Mouse (Mus musculus): ENCODE results near the gene Ranbp3l. TPM values are rescaled to one million over a fixed set of nuclear protein-coding genes. Genes with fewer than 3 reads are reported as not detected.

Ranbp3l gene
- polyA plus RNA-seq, 1 experiment from 2014 or later: 8.0 TPM

GRCm38 (mm10) chr15:9074139-9074538 lies 106.4 kb downstream of the Ranbp3l start:
- Histone ChIP-seq H3K36me3 (ENCODE audit: control insufficient read depth, insufficient read depth) (no peaks in the 10 kb centered on the region), H3K4me3 (replicated peaks; ENCODE audit: low read length) (no peak overlapping the region), H3K9me3 (ENCODE audit: control insufficient read depth, low read length) (no peaks in the 10 kb centered on the region), H3K27ac (ENCODE audit: low read length) (no peak overlapping the region), H3K27me3 (replicated peaks; ENCODE audit: control insufficient read depth, insufficient read depth, low read length) (no peaks in the 10 kb centered on the region), H3K9ac (replicated peaks; ENCODE audit: low read depth, low read length) (no peak overlapping the region), H3K4me1 (replicated peaks; ENCODE audit: control insufficient read depth, insufficient read depth, low read length) (peaks cover 24% of the 10 kb centered on the region), H3K4me2 (ENCODE audit: low read length) (no peak overlapping the region)
- 18% methylated on average over 2 of the region's 2 CpGs for WGBS
- ATAC-seq: no peak

GRCm38 (mm10) chr15:9074671-9075070 lies 106.9 kb downstream of the Ranbp3l start:
- Histone ChIP-seq H3K4me1 (replicated peaks; ENCODE audit: control insufficient read depth, insufficient read depth, low read length) (peaks cover 24% of the 10 kb centered on the region), H3K9me3 (ENCODE audit: control insufficient read depth, low read length) (no peaks in the 10 kb centered on the region), H3K9ac (replicated peaks; ENCODE audit: low read depth, low read length) (no peak overlapping the region), H3K4me2 (ENCODE audit: low read length) (no peak overlapping the region), H3K36me3 (ENCODE audit: control insufficient read depth, insufficient read depth) (no peaks in the 10 kb centered on the region), H3K27ac (ENCODE audit: low read length) (no peak overlapping the region), H3K27me3 (replicated peaks; ENCODE audit: control insufficient read depth, insufficient read depth, low read length) (no peaks in the 10 kb centered on the region), H3K4me3 (replicated peaks; ENCODE audit: low read length) (no peak overlapping the region)
- 19% methylated on average over 4 of the region's 4 CpGs for WGBS
- no peak for ATAC-seq

GRCm38 (mm10) chr15:9075608-9076200 lies 108.0 kb downstream of the Ranbp3l start:
- peaks cover 22% of the 10 kb centered on the region for H3K4me1 ChIP-seq (replicated peaks; ENCODE audit: control insufficient read depth, insufficient read depth, low read length)
- H3K27me3 ChIP-seq (replicated peaks; ENCODE audit: control insufficient read depth, insufficient read depth, low read length): no peaks in the 10 kb centered on the region
- H3K4me3 ChIP-seq (replicated peaks; ENCODE audit: low read length): no peak overlapping the region
- H3K4me2 ChIP-seq (ENCODE audit: low read length): no peak overlapping the region
- H3K9ac ChIP-seq (replicated peaks; ENCODE audit: low read depth, low read length): no peak overlapping the region
- H3K36me3 ChIP-seq (ENCODE audit: control insufficient read depth, insufficient read depth): no peaks in the 10 kb centered on the region
- no peak for ATAC-seq
- H3K27ac ChIP-seq (ENCODE audit: low read length): no peak overlapping the region
- H3K9me3 ChIP-seq (ENCODE audit: control insufficient read depth, low read length): no peaks in the 10 kb centered on the region
- 78% methylated on average over 14 of the region's 14 CpGs for WGBS

- Histone ChIP-seq H3K36me3 (ENCODE audit: control insufficient read depth, insufficient read depth) (no peaks in the 10 kb centered on the region), H3K27ac (ENCODE audit: low read length) (no peak overlapping the region), H3K27me3 (replicated peaks; ENCODE audit: control insufficient read depth, insufficient read depth, low read length) (no peaks in the 10 kb centered on the region), H3K4me3 (replicated peaks; ENCODE audit: low read length) (no peak overlapping the region), H3K4me1 (replicated peaks; ENCODE audit: control insufficient read depth, insufficient read depth, low read length) (peaks cover 6% of the 10 kb centered on the region), H3K9ac (replicated peaks; ENCODE audit: low read depth, low read length) (no peak overlapping the region), H3K9me3 (ENCODE audit: control insufficient read depth, low read length) (no peaks in the 10 kb centered on the region), H3K4me2 (ENCODE audit: low read length) (no peak overlapping the region)
- 81% methylated on average over 12 of the region's 12 CpGs for WGBS
- no peak for ATAC-seq
Measured at GRCm38 (mm10) chr15:9078481-9079300, 110.9 kb downstream of the Ranbp3l start.

GRCm38 (mm10) chr15:9079626-9080025 lies 111.9 kb downstream of the Ranbp3l start:
- H3K4me3 ChIP-seq (replicated peaks; ENCODE audit: low read length): no peak overlapping the region
- no peak for ATAC-seq
- no peaks in the 10 kb centered on the region for H3K36me3 ChIP-seq (ENCODE audit: control insufficient read depth, insufficient read depth)
- no peak overlapping the region for H3K4me2 ChIP-seq (ENCODE audit: low read length)
- 57% methylated on average over 5 of the region's 5 CpGs for WGBS
- no peaks in the 10 kb centered on the region for H3K27me3 ChIP-seq (replicated peaks; ENCODE audit: control insufficient read depth, insufficient read depth, low read length)
- H3K9me3 ChIP-seq (ENCODE audit: control insufficient read depth, low read length): no peaks in the 10 kb centered on the region
- no peak overlapping the region for H3K27ac ChIP-seq (ENCODE audit: low read length)
- peaks cover 4% of the 10 kb centered on the region for H3K4me1 ChIP-seq (replicated peaks; ENCODE audit: control insufficient read depth, insufficient read depth, low read length)
- no peak overlapping the region for H3K9ac ChIP-seq (replicated peaks; ENCODE audit: low read depth, low read length)

GRCm38 (mm10) chr15:9080206-9080605 lies 112.5 kb downstream of the Ranbp3l start:
- Histone ChIP-seq H3K4me3 (replicated peaks; ENCODE audit: low read length) (no peak overlapping the region), H3K9ac (replicated peaks; ENCODE audit: low read depth, low read length) (no peak overlapping the region), H3K27me3 (replicated peaks; ENCODE audit: control insufficient read depth, insufficient read depth, low read length) (no peaks in the 10 kb centered on the region), H3K9me3 (ENCODE audit: control insufficient read depth, low read length) (no peaks in the 10 kb centered on the region), H3K4me2 (ENCODE audit: low read length) (no peak overlapping the region), H3K36me3 (ENCODE audit: control insufficient read depth, insufficient read depth) (no peaks in the 10 kb centered on the region), H3K4me1 (replicated peaks; ENCODE audit: control insufficient read depth, insufficient read depth, low read length) (peaks cover 2% of the 10 kb centered on the region; the same call in 1 of the 2 replicates), H3K27ac (ENCODE audit: low read length) (no peak overlapping the region)
- WGBS: 69% methylated on average over 4 of the region's 4 CpGs
- ATAC-seq: no peak

- Histone ChIP-seq H3K9ac (replicated peaks; ENCODE audit: low read depth, low read length) (no peak overlapping the region), H3K27ac (ENCODE audit: low read length) (no peak overlapping the region), H3K4me1 (replicated peaks; ENCODE audit: control insufficient read depth, insufficient read depth, low read length) (no peaks in the 10 kb centered on the region), H3K9me3 (ENCODE audit: control insufficient read depth, low read length) (no peaks in the 10 kb centered on the region), H3K4me3 (replicated peaks; ENCODE audit: low read length) (no peak overlapping the region), H3K27me3 (replicated peaks; ENCODE audit: control insufficient read depth, insufficient read depth, low read length) (no peaks in the 10 kb centered on the region), H3K4me2 (ENCODE audit: low read length) (no peak overlapping the region), H3K36me3 (ENCODE audit: control insufficient read depth, insufficient read depth) (no peaks in the 10 kb centered on the region)
- ATAC-seq: no peak; the same call in 1 of the 2 replicates
- WGBS: 89% methylated on average over 3 of the region's 3 CpGs
Measured at GRCm38 (mm10) chr15:9081294-9081693, 113.5 kb downstream of the Ranbp3l start.

GRCm38 (mm10) chr15:9082753-9083152 lies 115.0 kb downstream of the Ranbp3l start:
- Histone ChIP-seq H3K9ac (replicated peaks; ENCODE audit: low read depth, low read length) (no peak overlapping the region), H3K36me3 (ENCODE audit: control insufficient read depth, insufficient read depth) (no peaks in the 10 kb centered on the region), H3K4me1 (replicated peaks; ENCODE audit: control insufficient read depth, insufficient read depth, low read length) (no peaks in the 10 kb centered on the region), H3K9me3 (ENCODE audit: control insufficient read depth, low read length) (no peaks in the 10 kb centered on the region), H3K27ac (ENCODE audit: low read length) (no peak overlapping the region), H3K4me2 (ENCODE audit: low read length) (no peak overlapping the region), H3K27me3 (replicated peaks; ENCODE audit: control insufficient read depth, insufficient read depth, low read length) (no peaks in the 10 kb centered on the region), H3K4me3 (replicated peaks; ENCODE audit: low read length) (no peak overlapping the region)
- ATAC-seq: no peak
- WGBS: 92% methylated on average over 9 of the region's 9 CpGs

- Histone ChIP-seq H3K4me2 (ENCODE audit: low read length) (no peak overlapping the region), H3K9ac (replicated peaks; ENCODE audit: low read depth, low read length) (no peak overlapping the region), H3K27me3 (replicated peaks; ENCODE audit: control insufficient read depth, insufficient read depth, low read length) (no peaks in the 10 kb centered on the region), H3K27ac (ENCODE audit: low read length) (no peak overlapping the region), H3K4me3 (replicated peaks; ENCODE audit: low read length) (no peak overlapping the region), H3K4me1 (replicated peaks; ENCODE audit: control insufficient read depth, insufficient read depth, low read length) (no peaks in the 10 kb centered on the region), H3K9me3 (ENCODE audit: control insufficient read depth, low read length) (no peaks in the 10 kb centered on the region), H3K36me3 (ENCODE audit: control insufficient read depth, insufficient read depth) (peaks cover 4% of the 10 kb centered on the region; the same call in 1 of the 2 replicates)
- no peak for ATAC-seq
- 52% methylated on average over 11 of the region's 11 CpGs for WGBS
Measured at GRCm38 (mm10) chr15:9086813-9087212, 119.1 kb downstream of the Ranbp3l start.

Data from forebrain, embryonic 16.5 days (tissue).